Mouse (Mus musculus) testis, adult 2 months (tissue): Measurements from ENCODE around the gene Ift81. TPM values are rescaled to one million over a fixed set of nuclear protein-coding genes. Genes with fewer than 3 reads are reported as not detected.

Source experiments
- H3K27ac ChIP-seq: fragments of 200-500 bp; 2 replicates; pipeline ENCODE4 v1.5.1; 2012; ENCODE audit warnings: low read depth, low read length; ENCODE audit not compliant: control insufficient read depth, insufficient read depth
- H3K27me3 ChIP-seq: fragments of 200-500 bp; 2 replicates; pipeline ENCODE4 v1.6.1; 2012; ENCODE audit warnings: mild to moderate bottlenecking, low read length, moderate library complexity; ENCODE audit not compliant: control insufficient read depth, insufficient read depth
- H3K36me3 ChIP-seq: fragments of 200-500 bp; 2 replicates; pipeline ENCODE4 v1.6.1; 2012; ENCODE audit warnings: mild to moderate bottlenecking, low read length; ENCODE audit not compliant: control insufficient read depth, insufficient read depth
- H3K4me1 ChIP-seq: fragments of 200-500 bp; 2 replicates; pipeline ENCODE4 v1.6.1; 2012; ENCODE audit warnings: low read length; ENCODE audit not compliant: control insufficient read depth, insufficient read depth
- H3K4me3 ChIP-seq: fragments of 200-500 bp; 2 replicates; pipeline ENCODE4 v1.5.1; 2012; ENCODE audit warnings: low read depth, mild to moderate bottlenecking, low read length, moderate library complexity, mixed read lengths; ENCODE audit not compliant: control insufficient read depth
- CTCF ChIP-seq: fragments of 200-500 bp; IDR thresholded peaks from 2 replicates; pipeline ENCODE4 v1.5.1; 2012; ENCODE audit warnings: low read depth, mild to moderate bottlenecking, inconsistent platforms, low read length, moderate library complexity; ENCODE audit not compliant: control insufficient read depth, insufficient read depth, insufficient replicate concordance
- POLR2A ChIP-seq: fragments of 200-500 bp; IDR thresholded peaks from 2 replicates; pipeline ENCODE4 v1.6.1; 2012; ENCODE audit warnings: low read depth, mild to moderate bottlenecking, inconsistent platforms, low read length, moderate library complexity; ENCODE audit not compliant: control insufficient read depth
- polyA plus RNA-seq: library from polyadenylated mRNA; depleted of rRNA; stranded (reverse); fragments of >200 nt; gene quantifications from 2 replicates; pipeline ENCODE4 v1.2.3, GENCODE M21; 2012

Gene Ift81
- polyA plus RNA-seq, 1 experiment, result 30.8 TPM

DNA sequence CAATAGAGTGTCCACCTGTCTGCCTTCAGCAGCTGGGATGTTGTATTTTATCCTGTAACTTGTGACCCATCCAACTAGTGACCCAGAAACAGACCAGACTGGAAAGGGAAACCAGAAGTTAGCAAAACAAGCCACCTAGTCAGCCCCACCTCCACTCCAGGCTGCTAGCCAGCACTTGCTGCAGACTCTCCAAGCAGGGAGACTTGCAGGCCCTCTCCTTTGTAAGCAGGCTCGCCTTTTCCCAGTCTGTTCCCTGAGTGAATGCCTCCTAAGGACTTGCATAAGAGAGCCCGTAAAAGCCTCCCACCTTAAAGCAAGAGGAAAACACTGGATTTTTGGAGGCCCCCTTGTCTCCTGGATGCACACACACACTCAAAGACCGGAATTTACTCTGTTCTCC is 85.0 kb downstream of the Ift81 start:
- Histone ChIP-seq H3K27me3 (no peaks in the 10 kb centered on the region), H3K4me1 (peaks cover 5% of the 10 kb centered on the region; the same call in 1 of the 2 replicates), H3K36me3 (no peaks in the 10 kb centered on the region), H3K4me3 (no peak overlapping the region), H3K27ac (peak overlapping the region; percentile 47)
- TF ChIP-seq POLR2A (no peak), CTCF (no peak)

DNA sequence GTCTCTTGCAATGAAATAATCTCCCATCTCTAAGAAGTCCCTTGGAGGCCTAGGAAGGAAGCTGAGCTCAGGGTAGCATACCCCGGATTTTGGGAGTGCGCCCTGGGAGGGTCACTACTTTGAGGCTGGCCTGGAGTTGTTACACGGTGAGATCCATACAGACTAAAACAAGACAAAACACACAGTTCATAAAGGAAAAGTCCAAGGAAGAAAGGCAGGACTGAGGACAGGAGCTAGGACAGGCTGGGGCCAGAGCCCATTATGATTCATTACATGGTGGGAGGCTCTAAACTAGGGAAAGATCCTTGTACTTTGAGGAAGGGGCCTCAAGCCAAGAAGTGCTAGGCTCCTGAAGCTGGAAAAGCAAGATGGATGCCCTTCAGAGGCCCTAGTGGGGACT is 85.7 kb downstream of the Ift81 start:
- Histone ChIP-seq H3K36me3 (no peaks in the 10 kb centered on the region), H3K4me3 (no peak overlapping the region), H3K27ac (peak overlapping the region; percentile 47), H3K27me3 (no peaks in the 10 kb centered on the region), H3K4me1 (peaks cover 5% of the 10 kb centered on the region; the same call in 1 of the 2 replicates)
- no peak for TF ChIP-seq CTCF
- TF ChIP-seq POLR2A, result no peak

DNA sequence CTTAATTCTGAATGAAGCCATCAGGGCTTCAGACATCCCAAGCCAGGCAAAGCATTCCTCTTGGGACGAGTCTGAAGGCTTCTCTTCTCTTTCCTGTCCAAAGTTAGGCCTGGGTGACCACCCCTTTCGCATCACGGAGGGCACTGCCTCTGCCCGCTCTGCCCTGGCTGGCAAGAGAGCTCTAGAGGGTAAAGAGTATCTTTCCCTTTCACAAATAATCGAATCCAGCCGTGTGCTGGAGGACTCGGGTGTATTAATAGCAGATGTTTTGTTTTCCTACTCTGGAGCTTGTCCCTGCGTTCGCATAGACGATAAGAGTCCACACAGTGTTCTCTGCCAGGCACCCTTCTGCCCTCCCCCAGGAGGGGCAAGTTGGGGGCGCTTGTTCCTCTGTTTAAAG is 86.6 kb downstream of the Ift81 start:
- Histone ChIP-seq H3K27ac (peak overlapping the region; percentile 75), H3K4me1 (peaks cover 5% of the 10 kb centered on the region; the same call in 1 of the 2 replicates), H3K4me3 (no peak overlapping the region), H3K27me3 (no peaks in the 10 kb centered on the region), H3K36me3 (no peaks in the 10 kb centered on the region)
- TF ChIP-seq POLR2A (no peak), CTCF (no peak)

DNA sequence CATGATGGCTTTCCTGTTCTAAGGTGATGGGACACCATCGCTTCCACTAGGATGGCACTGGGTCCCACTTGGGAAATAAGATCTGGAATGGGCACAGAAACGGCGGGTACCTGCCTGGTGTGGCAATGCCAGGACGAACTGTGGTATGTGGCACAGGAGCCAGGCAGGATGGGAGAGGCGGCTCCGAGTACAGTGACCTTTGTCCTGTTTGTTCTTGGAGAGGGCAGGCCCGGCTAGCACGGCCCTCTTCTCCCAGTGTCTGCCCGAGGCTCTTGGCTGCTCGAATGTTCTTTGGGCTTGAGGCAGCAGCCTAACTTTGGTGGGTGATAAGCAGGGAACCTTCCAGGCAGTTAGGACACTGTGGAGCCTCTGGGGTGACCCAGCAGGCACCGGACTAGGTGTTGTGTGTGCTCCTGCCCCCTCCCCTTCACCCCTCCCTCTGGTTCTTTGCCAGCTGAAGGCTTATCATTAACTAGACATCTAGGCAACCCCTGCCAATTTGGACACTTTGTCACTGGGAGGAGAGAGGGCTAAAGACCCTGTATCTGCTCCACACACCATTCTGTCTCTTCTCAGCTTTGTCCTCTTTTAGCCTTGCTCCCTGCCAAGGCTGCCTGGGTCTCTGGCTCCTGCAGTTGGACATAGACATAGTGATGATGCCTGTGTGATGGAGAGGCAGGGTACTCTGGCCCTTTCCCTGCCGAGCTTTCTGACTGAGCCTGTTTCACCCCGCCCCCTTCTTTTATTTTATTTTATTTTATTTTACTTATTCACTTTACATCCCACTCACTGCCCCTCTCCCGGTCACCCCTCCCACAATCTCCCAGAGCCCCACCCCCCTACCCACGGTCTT is 87.2 kb downstream of the Ift81 start:
- Histone ChIP-seq H3K4me1 (peaks cover 5% of the 10 kb centered on the region; the same call in 1 of the 2 replicates), H3K27me3 (no peaks in the 10 kb centered on the region), H3K4me3 (no peak overlapping the region), H3K27ac (peak overlapping the region; percentile 73), H3K36me3 (no peaks in the 10 kb centered on the region)
- no peak for TF ChIP-seq CTCF
- TF ChIP-seq POLR2A, result no peak

DNA sequence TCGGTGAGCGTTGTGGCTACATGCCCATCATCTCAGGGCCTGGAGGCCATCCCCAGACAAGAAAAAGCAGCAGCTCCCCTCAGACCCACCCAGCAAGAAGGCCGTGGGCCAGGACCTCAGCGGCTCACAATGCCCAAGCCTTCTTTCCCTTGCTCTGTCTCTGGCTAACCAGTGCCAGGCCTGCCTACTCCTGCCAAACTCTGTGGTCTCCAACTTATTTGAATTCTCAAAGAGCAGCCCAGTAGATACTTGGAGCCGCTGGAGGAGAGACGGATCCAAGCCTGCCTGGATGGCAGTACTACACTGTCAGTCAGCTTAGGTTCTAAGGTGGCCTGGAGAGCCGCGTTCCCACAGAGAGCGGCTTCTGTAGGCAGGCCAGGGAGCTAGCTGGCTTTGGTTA is 87.9 kb downstream of the Ift81 start:
- H3K27me3 ChIP-seq, result no peaks in the 10 kb centered on the region
- H3K4me3 ChIP-seq, result no peak overlapping the region
- TF ChIP-seq CTCF (no peak), POLR2A (no peak)
- H3K4me1 ChIP-seq, result peaks cover 5% of the 10 kb centered on the region; the same call in 1 of the 2 replicates
- no peaks in the 10 kb centered on the region for H3K36me3 ChIP-seq
- H3K27ac ChIP-seq, result no peak overlapping the region

DNA sequence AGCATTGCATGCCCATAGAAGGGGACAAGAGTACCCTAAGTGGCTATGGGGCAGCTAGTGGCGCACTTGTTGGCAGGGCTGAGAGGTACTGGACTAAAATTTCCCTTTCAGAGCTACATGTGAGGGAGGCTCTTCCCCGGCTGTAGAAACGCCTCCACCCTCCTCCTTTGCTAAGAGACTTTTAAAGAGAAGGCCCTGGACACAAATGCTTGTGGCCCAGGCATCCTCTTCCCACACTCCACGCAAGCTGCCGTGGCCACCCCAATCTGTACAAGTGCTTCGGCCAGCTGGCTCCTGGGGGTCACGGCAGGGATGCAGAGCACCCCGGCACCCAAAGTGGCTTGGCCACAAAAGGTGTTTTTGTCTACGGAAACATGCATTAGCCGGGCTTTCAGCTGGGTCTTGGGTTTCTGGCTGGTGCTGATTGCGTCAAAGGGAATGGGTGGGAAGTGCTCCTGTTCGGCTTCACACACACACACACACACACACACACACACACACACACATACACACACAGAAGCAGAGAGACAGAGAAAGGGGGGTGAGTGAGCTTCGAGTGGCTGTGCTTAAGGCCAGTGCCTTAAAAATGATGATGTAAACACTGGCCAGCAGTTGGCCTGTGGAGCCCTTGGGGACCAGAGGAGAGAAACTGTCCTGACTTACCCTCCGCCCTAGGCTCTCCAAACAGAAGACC is 88.9 kb downstream of the Ift81 start:
- Histone ChIP-seq H3K36me3 (no peaks in the 10 kb centered on the region), H3K4me1 (peaks cover 4% of the 10 kb centered on the region; the same call in 1 of the 2 replicates), H3K27me3 (no peaks in the 10 kb centered on the region), H3K27ac (peak overlapping the region; percentile 33; the same call in 1 of the 2 replicates), H3K4me3 (no peak overlapping the region)
- no peak for TF ChIP-seq CTCF

DNA sequence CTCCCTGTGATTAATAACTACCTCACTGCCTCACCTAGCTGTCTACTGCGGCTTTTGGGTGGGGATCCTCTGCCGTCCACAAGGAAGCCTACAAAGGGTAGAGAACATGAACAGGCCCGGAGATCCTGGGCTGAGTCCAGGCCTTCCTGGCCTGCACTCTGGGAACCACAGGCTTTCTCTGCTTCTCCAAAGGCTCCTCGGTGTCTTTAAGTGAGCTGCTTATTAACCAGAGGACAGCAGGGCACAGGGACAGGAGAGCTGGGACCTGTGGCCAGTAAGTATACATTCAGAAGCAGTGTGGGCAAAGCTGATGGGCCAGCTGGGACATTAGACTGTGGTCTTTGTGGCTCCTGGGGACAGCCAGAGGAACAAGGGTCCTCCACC is 89.5 kb downstream of the Ift81 start:
- TF ChIP-seq POLR2A, result no peak
- no peak for TF ChIP-seq CTCF
- Histone ChIP-seq H3K36me3 (no peaks in the 10 kb centered on the region), H3K4me1 (peaks cover 2% of the 10 kb centered on the region; the same call in 1 of the 2 replicates), H3K27me3 (no peaks in the 10 kb centered on the region), H3K4me3 (no peak overlapping the region), H3K27ac (peak overlapping the region; percentile 33; the same call in 1 of the 2 replicates)
